Mouse (Mus musculus): Measurements from ENCODE around the gene Gm44503. TPM values are rescaled to one million over a fixed set of nuclear protein-coding genes. Genes with fewer than 3 reads are reported as not detected.

Gene Gm44503
- polyA plus RNA-seq, 1 experiment from 2014 or later = not detected

GRCm38 (mm10) chr9:72996167-72996566 lies 37.5 kb downstream of the Gm44503 start:
- Histone ChIP-seq H3K27ac (replicated peaks in 1 of 2; ENCODE audit: control insufficient read depth in 1 of 2, insufficient read depth in 1 of 2, low read depth in 2 of 2, low read length in 2 of 2) (no peak overlapping the region), H3K27me3 (ENCODE audit: control insufficient read depth, insufficient read depth, low read length) (no peaks in the 10 kb centered on the region), H3K9ac (ENCODE audit: low read length) (no peak overlapping the region), H3K4me1 (ENCODE audit: control insufficient read depth in 2 of 2, insufficient read depth in 2 of 2, low read length in 2 of 2) (no peaks in the 10 kb centered on the region), H3K36me3 (ENCODE audit: control insufficient read depth, insufficient read depth, low read length) (peaks cover 7% of the 10 kb centered on the region), H3K9me3 (ENCODE audit: control insufficient read depth, low read length) (no peaks in the 10 kb centered on the region), H3K4me3 (ENCODE audit: control insufficient read depth in 1 of 2, insufficient read depth in 1 of 2, low read depth in 1 of 2, low read length in 2 of 2) (no peak overlapping the region), H3K4me2 (ENCODE audit: low read length) (no peak overlapping the region)
- no peak for ATAC-seq (ENCODE audit: insufficient number of reproducible peaks, insufficient read depth, low FRiP score, low read depth)

GRCm38 (mm10) chr9:72996806-72997205 lies 38.2 kb downstream of the Gm44503 start:
- no peaks in the 10 kb centered on the region for H3K27me3 ChIP-seq (ENCODE audit: control insufficient read depth, insufficient read depth, low read length)
- ATAC-seq (ENCODE audit: insufficient number of reproducible peaks, insufficient read depth, low FRiP score, low read depth) = no peak
- H3K27ac ChIP-seq (replicated peaks in 1 of 2; ENCODE audit: control insufficient read depth in 1 of 2, insufficient read depth in 1 of 2, low read depth in 2 of 2, low read length in 2 of 2) = no peak overlapping the region
- H3K9me3 ChIP-seq (ENCODE audit: control insufficient read depth, low read length) = no peaks in the 10 kb centered on the region
- H3K4me1 ChIP-seq (ENCODE audit: control insufficient read depth in 2 of 2, insufficient read depth in 2 of 2, low read length in 2 of 2) = no peaks in the 10 kb centered on the region
- H3K4me3 ChIP-seq (ENCODE audit: control insufficient read depth in 1 of 2, insufficient read depth in 1 of 2, low read depth in 1 of 2, low read length in 2 of 2) = no peak overlapping the region
- H3K36me3 ChIP-seq (ENCODE audit: control insufficient read depth, insufficient read depth, low read length) = peaks cover 8% of the 10 kb centered on the region
- H3K4me2 ChIP-seq (ENCODE audit: low read length) = no peak overlapping the region
- 59% methylated on average over 7 of the region's 7 CpGs for WGBS
- no peak overlapping the region for H3K9ac ChIP-seq (ENCODE audit: low read length)

GRCm38 (mm10) chr9:73000487-73000886 lies 41.8 kb downstream of the Gm44503 start:
- no peak for ATAC-seq (ENCODE audit: insufficient number of reproducible peaks, insufficient read depth, low FRiP score, low read depth)
- Histone ChIP-seq H3K9me3 (ENCODE audit: control insufficient read depth, low read length) (no peaks in the 10 kb centered on the region), H3K9ac (ENCODE audit: low read length) (no peak overlapping the region), H3K36me3 (ENCODE audit: control insufficient read depth, insufficient read depth, low read length) (peaks cover 23% of the 10 kb centered on the region), H3K27ac (replicated peaks in 1 of 2; ENCODE audit: control insufficient read depth in 1 of 2, insufficient read depth in 1 of 2, low read depth in 2 of 2, low read length in 2 of 2) (no peak overlapping the region), H3K4me2 (ENCODE audit: low read length) (no peak overlapping the region), H3K27me3 (ENCODE audit: control insufficient read depth, insufficient read depth, low read length) (no peaks in the 10 kb centered on the region), H3K4me3 (ENCODE audit: control insufficient read depth in 1 of 2, insufficient read depth in 1 of 2, low read depth in 1 of 2, low read length in 2 of 2) (no peak overlapping the region), H3K4me1 (ENCODE audit: control insufficient read depth in 2 of 2, insufficient read depth in 2 of 2, low read length in 2 of 2) (no peaks in the 10 kb centered on the region)
- WGBS = 54% methylated on average over 2 of the region's 2 CpGs

- Histone ChIP-seq H3K4me3 (ENCODE audit: control insufficient read depth in 1 of 2, insufficient read depth in 1 of 2, low read depth in 1 of 2, low read length in 2 of 2) (no peak overlapping the region), H3K27me3 (ENCODE audit: control insufficient read depth, insufficient read depth, low read length) (no peaks in the 10 kb centered on the region), H3K4me2 (ENCODE audit: low read length) (no peak overlapping the region), H3K4me1 (ENCODE audit: control insufficient read depth in 2 of 2, insufficient read depth in 2 of 2, low read length in 2 of 2) (no peaks in the 10 kb centered on the region), H3K9me3 (ENCODE audit: control insufficient read depth, low read length) (no peaks in the 10 kb centered on the region), H3K36me3 (ENCODE audit: control insufficient read depth, insufficient read depth, low read length) (peaks cover 32% of the 10 kb centered on the region), H3K9ac (ENCODE audit: low read length) (no peak overlapping the region), H3K27ac (replicated peaks in 1 of 2; ENCODE audit: control insufficient read depth in 1 of 2, insufficient read depth in 1 of 2, low read depth in 2 of 2, low read length in 2 of 2) (no peak overlapping the region)
- no peak for ATAC-seq (ENCODE audit: insufficient number of reproducible peaks, insufficient read depth, low FRiP score, low read depth)
- WGBS = 81% methylated on average over 13 of the region's 13 CpGs
These were observed 42.8 kb downstream of the Gm44503 start for GRCm38 (mm10) chr9:73001314-73002011.

- H3K36me3 ChIP-seq (ENCODE audit: control insufficient read depth, insufficient read depth, low read length) = peaks cover 32% of the 10 kb centered on the region
- H3K4me2 ChIP-seq (ENCODE audit: low read length) = no peak overlapping the region
- no peaks in the 10 kb centered on the region for H3K27me3 ChIP-seq (ENCODE audit: control insufficient read depth, insufficient read depth, low read length)
- H3K4me3 ChIP-seq (ENCODE audit: control insufficient read depth in 1 of 2, insufficient read depth in 1 of 2, low read depth in 1 of 2, low read length in 2 of 2) = no peak overlapping the region
- H3K9ac ChIP-seq (ENCODE audit: low read length) = no peak overlapping the region
- ATAC-seq (ENCODE audit: insufficient number of reproducible peaks, insufficient read depth, low FRiP score, low read depth) = no peak
- H3K27ac ChIP-seq (replicated peaks in 1 of 2; ENCODE audit: control insufficient read depth in 1 of 2, insufficient read depth in 1 of 2, low read depth in 2 of 2, low read length in 2 of 2) = no peak overlapping the region
- no peaks in the 10 kb centered on the region for H3K9me3 ChIP-seq (ENCODE audit: control insufficient read depth, low read length)
- H3K4me1 ChIP-seq (ENCODE audit: control insufficient read depth in 2 of 2, insufficient read depth in 2 of 2, low read length in 2 of 2) = no peaks in the 10 kb centered on the region
- 66% methylated on average over 3 of the region's 3 CpGs for WGBS
These were observed 43.5 kb downstream of the Gm44503 start for GRCm38 (mm10) chr9:73002177-73002576.

GRCm38 (mm10) chr9:73004076-73004475 lies 45.4 kb downstream of the Gm44503 start:
- Histone ChIP-seq H3K27me3 (ENCODE audit: control insufficient read depth, insufficient read depth, low read length) (no peaks in the 10 kb centered on the region), H3K4me2 (ENCODE audit: low read length) (no peak overlapping the region), H3K9me3 (ENCODE audit: control insufficient read depth, low read length) (no peaks in the 10 kb centered on the region), H3K4me3 (ENCODE audit: control insufficient read depth in 1 of 2, insufficient read depth in 1 of 2, low read depth in 1 of 2, low read length in 2 of 2) (no peak overlapping the region), H3K4me1 (ENCODE audit: control insufficient read depth in 2 of 2, insufficient read depth in 2 of 2, low read length in 2 of 2) (no peaks in the 10 kb centered on the region), H3K27ac (replicated peaks in 1 of 2; ENCODE audit: control insufficient read depth in 1 of 2, insufficient read depth in 1 of 2, low read depth in 2 of 2, low read length in 2 of 2) (no peak overlapping the region), H3K9ac (ENCODE audit: low read length) (no peak overlapping the region), H3K36me3 (ENCODE audit: control insufficient read depth, insufficient read depth, low read length) (peaks cover 37% of the 10 kb centered on the region)
- ATAC-seq (ENCODE audit: insufficient number of reproducible peaks, insufficient read depth, low FRiP score, low read depth) = no peak
- 70% methylated on average over 8 of the region's 8 CpGs for WGBS

GRCm38 (mm10) chr9:73005106-73005505 lies 46.5 kb downstream of the Gm44503 start:
- no peaks in the 10 kb centered on the region for H3K4me1 ChIP-seq (ENCODE audit: control insufficient read depth in 2 of 2, insufficient read depth in 2 of 2, low read length in 2 of 2)
- no peak for ATAC-seq (ENCODE audit: insufficient number of reproducible peaks, insufficient read depth, low FRiP score, low read depth)
- no peaks in the 10 kb centered on the region for H3K9me3 ChIP-seq (ENCODE audit: control insufficient read depth, low read length)
- 78% methylated on average over 6 of the region's 6 CpGs for WGBS
- H3K27ac ChIP-seq (replicated peaks in 1 of 2; ENCODE audit: control insufficient read depth in 1 of 2, insufficient read depth in 1 of 2, low read depth in 2 of 2, low read length in 2 of 2) = no peak overlapping the region
- no peak overlapping the region for H3K4me2 ChIP-seq (ENCODE audit: low read length)
- H3K27me3 ChIP-seq (ENCODE audit: control insufficient read depth, insufficient read depth, low read length) = no peaks in the 10 kb centered on the region
- no peak overlapping the region for H3K9ac ChIP-seq (ENCODE audit: low read length)
- H3K4me3 ChIP-seq (ENCODE audit: control insufficient read depth in 1 of 2, insufficient read depth in 1 of 2, low read depth in 1 of 2, low read length in 2 of 2) = no peak overlapping the region
- H3K36me3 ChIP-seq (ENCODE audit: control insufficient read depth, insufficient read depth, low read length) = peaks cover 40% of the 10 kb centered on the region

GRCm38 (mm10) chr9:73006175-73006574 lies 47.5 kb downstream of the Gm44503 start:
- no peaks in the 10 kb centered on the region for H3K4me1 ChIP-seq (ENCODE audit: control insufficient read depth in 2 of 2, insufficient read depth in 2 of 2, low read length in 2 of 2)
- H3K9me3 ChIP-seq (ENCODE audit: control insufficient read depth, low read length) = no peaks in the 10 kb centered on the region
- H3K36me3 ChIP-seq (ENCODE audit: control insufficient read depth, insufficient read depth, low read length) = peaks cover 44% of the 10 kb centered on the region
- no peak overlapping the region for H3K9ac ChIP-seq (ENCODE audit: low read length)
- H3K4me3 ChIP-seq (ENCODE audit: control insufficient read depth in 1 of 2, insufficient read depth in 1 of 2, low read depth in 1 of 2, low read length in 2 of 2) = no peak overlapping the region
- 91% methylated on average over 3 of the region's 3 CpGs for WGBS
- H3K27me3 ChIP-seq (ENCODE audit: control insufficient read depth, insufficient read depth, low read length) = no peaks in the 10 kb centered on the region
- no peak for ATAC-seq (ENCODE audit: insufficient number of reproducible peaks, insufficient read depth, low FRiP score, low read depth)
- H3K27ac ChIP-seq (replicated peaks in 1 of 2; ENCODE audit: control insufficient read depth in 1 of 2, insufficient read depth in 1 of 2, low read depth in 2 of 2, low read length in 2 of 2) = no peak overlapping the region
- H3K4me2 ChIP-seq (ENCODE audit: low read length) = no peak overlapping the region

Measured in heart, embryonic 14.5 days (tissue).